Mouse (Mus musculus) splenic B cell, adult 2 months (primary cell): ENCODE data around the gene Olfr116.

Experiments
- DNase-seq: peaks from one replicate; pipeline ENCODE4 v3.0.0-alpha.2; 2011; ENCODE audit warnings: low read depth, low spot score
- H3K27me3 ChIP-seq: 2 replicates; pipeline ENCODE4 v1.6.1; 2012; ENCODE audit warnings: mild to moderate bottlenecking, low read length, moderate library complexity, mixed read lengths; ENCODE audit not compliant: control insufficient read depth, poor library complexity, insufficient read depth, severe bottlenecking
- H3K36me3 ChIP-seq: 2 replicates; pipeline ENCODE4 v1.6.1; 2012; ENCODE audit warnings: mild to moderate bottlenecking, low read length, moderate library complexity, mixed read lengths; ENCODE audit not compliant: control insufficient read depth, poor library complexity, insufficient read depth, severe bottlenecking

The Olfr116 gene

GRCm38 (mm10) chr17:37627009-37627408 lies at the start of gene Olfr116, which contains the start of gene Olfr115:
TSS of gene Olfr116 (minus strand) at chr17:37627199.
TSS of gene Olfr115 (minus strand) at chr17:37627109.
- H3K36me3 ChIP-seq = no peaks in the 10 kb centered on the region
- H3K27me3 ChIP-seq = no peaks in the 10 kb centered on the region
- no peak for DNase-seq

GRCm38 (mm10) chr17:37666688-37667087 lies 39.7 kb upstream of the Olfr116 start, which contains the start of gene Olfr118:
TSS of gene Olfr118 (plus strand) at chr17:37666988.
- no peaks in the 10 kb centered on the region for H3K36me3 ChIP-seq
- no peaks in the 10 kb centered on the region for H3K27me3 ChIP-seq

GRCm38 (mm10) chr17:37663682-37664081 lies 36.7 kb upstream of the Olfr116 start, which contains the start of gene Olfr117:
TSS of gene Olfr117 (minus strand) at chr17:37663782.
- Histone ChIP-seq H3K27me3 (no peaks in the 10 kb centered on the region), H3K36me3 (no peaks in the 10 kb centered on the region)
- no peak for DNase-seq

More at GRCm38 (mm10) chr17:37666688-37667087, 39.7 kb upstream of the Olfr116 start, which contains the start of gene Olfr118:
- no peak for DNase-seq

GRCm38 (mm10) chr17:37592643-37593042 lies 34.4 kb downstream of the Olfr116 start, which contains the start of gene Olfr114:
TSS of gene Olfr114 (minus strand) at chr17:37592743.
- no peak for DNase-seq
- Histone ChIP-seq H3K27me3 (no peaks in the 10 kb centered on the region), H3K36me3 (no peaks in the 10 kb centered on the region)

GRCm38 (mm10) chr17:37577563-37577962 lies 49.4 kb downstream of the Olfr116 start, which contains the start of gene Olfr113:
TSS of gene Olfr113 (minus strand) at chr17:37577663.
- Histone ChIP-seq H3K27me3 (no peaks in the 10 kb centered on the region), H3K36me3 (no peaks in the 10 kb centered on the region)
- DNase-seq = no peak
